Mouse (Mus musculus): ENCODE data around the gene Upf1. TPM values are rescaled to one million over a fixed set of nuclear protein-coding genes. Genes with fewer than 3 reads are reported as not detected.
A peak's percentile ranks its signal among the peaks of the same experiment; 100 is the strongest.

The Upf1 gene
- total RNA-seq, 2 experiments from 2014 or later, result 62.2 to 67.6 TPM

GRCm38 (mm10) chr8:70329124-70329834, 23.8 kb downstream of the Upf1 start, which contains the start of gene Gdf1:
Gene Gdf1 (plus strand): TSS chr8:70329817.
- no peak for DNase-seq

GRCm38 (mm10) chr8:70327512-70327911, 25.6 kb downstream of the Upf1 start:
- DNase-seq, result no peak

GRCm38 (mm10) chr8:70323716-70324115, 29.4 kb downstream of the Upf1 start:
- DNase-seq, result no peak

GRCm38 (mm10) chr8:70317872-70318271, 35.2 kb downstream of the Upf1 start:
- DNase-seq, result no peak

- DNase-seq, result peak; percentile 50 to 60
Observed at GRCm38 (mm10) chr8:70316511-70317504, 36.3 kb downstream of the Upf1 start.

DNA sequence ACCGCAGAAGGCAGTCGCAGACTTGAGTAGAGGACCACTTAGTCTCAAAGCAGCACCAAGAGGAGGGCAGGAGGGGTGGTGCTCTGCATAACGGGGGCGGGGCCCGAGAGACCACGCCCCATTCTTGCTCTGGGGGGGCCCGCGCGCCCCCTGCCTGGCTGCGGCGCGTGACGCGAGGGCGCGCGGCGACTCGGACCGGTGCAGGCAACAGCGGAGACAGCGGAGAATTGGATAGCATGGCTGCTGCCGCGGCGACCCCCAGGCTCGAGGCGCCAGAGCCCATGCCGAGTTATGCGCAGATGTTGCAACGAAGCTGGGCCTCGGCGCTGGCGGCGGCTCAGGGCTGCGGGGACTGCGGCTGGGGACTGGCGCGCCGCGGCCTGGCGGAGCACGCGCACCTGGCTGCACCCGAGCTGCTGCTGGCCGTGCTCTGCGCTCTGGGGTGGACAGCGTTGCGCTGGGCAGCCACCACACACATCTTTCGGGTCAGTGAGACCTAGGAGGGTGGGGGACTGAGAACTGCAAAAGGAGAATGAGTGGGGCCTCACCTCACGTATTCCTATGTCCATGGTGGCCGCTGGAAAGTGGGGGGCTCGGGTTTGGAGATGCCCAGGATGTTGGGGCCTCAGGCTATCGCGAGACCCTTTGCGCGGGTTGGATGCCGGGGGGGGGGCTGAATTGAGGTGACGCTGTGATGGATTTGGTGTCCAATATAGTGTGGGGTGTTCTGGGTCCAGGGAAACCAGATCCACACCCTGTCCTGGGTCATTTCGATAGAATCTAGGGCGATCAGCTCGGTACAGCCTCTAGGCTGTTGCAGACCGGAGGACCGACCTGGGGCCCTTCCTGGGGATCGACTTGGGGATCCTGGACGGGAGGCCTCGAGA, 37.2 kb downstream of the Upf1 start, which contains the start of gene Cers1:
Cers1 (plus strand) TSS at position 152 of the 887 bp plus-strand sequence.
- peak; percentile 72 to 81 for DNase-seq

GRCm38 (mm10) chr8:70313399-70313798, 39.7 kb downstream of the Upf1 start:
- no peak for DNase-seq

DNA sequence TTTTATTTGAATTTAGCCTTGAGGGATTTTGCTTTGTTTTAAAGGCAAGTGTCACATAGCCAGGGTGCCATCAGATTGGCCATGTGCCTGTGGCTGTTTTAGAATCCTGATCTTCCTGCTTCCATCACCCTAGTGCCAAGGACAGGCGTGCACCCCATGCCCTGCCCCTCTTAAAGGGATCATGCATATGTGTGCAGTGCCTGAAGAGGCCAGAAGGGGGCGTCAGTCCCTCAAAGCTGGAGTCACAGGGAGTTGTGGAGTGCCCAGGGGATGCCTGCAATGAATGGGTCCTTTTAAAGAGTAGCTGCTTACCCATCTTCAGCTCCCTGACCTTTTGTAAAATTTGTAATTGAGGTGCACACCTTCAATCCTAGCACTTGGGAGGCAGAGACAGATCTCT, 43.8 kb downstream of the Upf1 start:
- DNase-seq, result no peak

DNA sequence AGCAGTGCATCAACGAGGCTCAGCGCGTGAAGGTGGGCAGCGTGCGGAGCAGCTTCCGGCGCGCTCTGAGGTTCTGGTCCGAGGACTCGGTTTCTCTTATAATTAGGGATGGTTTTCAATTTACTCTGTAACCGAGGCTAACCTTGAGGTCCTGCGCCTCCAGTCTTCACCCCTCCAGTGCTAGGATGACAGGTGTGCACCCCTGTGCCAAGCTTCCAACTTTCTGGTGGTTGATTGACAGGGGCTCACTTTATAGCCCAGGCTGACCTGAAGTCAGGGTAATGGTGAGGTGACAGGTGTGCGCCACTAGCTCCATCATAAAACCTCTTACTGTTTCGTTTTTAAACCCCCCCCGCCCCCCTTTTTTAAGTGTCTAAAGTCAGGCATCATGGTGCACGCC, 50.2 kb downstream of the Upf1 start:
- no peak for DNase-seq

- peak; percentile 94 to 95 for DNase-seq
Observed at GRCm38 (mm10) chr8:70302358-70302890, 50.7 kb downstream of the Upf1 start, which contains the start of the genes Ddx49 and Cope. Gene Ddx49 (minus strand): TSS chr8:70302489. Gene Cope (plus strand): TSS chr8:70302518.

DNA sequence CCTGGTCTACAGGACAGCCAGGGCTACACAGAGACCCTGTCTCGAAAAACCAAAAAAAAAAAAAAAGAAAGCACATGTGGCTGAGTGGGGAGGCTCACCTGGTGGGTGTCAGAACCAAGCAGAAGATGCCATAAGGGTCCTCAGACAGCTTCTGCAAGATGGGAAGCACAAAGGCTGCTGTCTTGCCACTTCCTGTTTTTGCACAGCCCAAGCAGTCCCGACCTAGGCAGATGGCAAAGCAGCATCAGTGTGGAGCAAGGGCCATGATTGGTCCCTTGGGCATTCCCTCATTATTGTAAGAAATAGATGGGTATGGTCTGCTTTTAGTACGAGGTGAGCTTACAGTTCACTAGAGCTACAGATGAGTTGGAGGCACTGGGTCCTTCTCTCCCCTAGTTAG, 52.2 kb downstream of the Upf1 start:
- DNase-seq, result no peak

DNA sequence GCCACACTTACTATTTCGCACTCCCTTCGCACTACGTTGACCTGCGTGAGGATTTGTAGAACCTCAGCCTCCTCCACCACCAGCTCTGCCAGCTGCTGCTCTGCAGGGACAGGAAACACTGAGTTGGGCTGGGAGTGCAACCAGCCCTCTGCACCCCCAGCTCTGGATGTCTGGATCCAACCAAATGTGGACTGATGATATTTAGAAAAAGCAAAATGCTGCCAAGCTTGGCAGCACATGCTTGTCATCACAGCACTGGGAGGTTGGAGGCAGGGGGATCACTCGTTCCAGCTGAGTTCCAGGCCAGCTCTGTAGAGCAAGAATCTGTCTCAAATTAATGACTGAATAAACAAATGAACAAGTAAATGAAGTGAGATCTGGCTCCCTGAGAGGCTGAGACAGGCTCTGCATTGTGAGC, 59.1 kb downstream of the Upf1 start:
- DNase-seq, result no peak

DNA sequence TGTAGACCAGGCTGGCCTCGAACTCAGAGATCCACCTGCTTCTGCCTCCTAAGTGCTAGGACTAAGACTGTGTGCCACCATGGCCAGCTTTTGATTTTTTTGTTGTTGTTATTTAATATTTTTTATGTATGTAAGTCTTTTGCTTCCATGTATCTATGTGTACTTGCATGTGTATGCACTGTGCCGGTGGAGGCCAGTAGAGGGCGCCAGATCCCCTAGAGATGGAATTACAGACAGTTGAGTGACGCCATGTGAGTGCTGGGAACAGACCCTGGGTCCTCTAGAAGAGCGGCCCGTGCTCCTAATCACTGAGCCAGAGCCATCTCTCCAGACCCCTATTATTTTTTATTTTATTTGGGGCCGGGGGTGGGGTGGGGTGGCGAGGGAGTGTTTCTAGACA, 66.3 kb downstream of the Upf1 start:
- DNase-seq, result no peak

DNA sequence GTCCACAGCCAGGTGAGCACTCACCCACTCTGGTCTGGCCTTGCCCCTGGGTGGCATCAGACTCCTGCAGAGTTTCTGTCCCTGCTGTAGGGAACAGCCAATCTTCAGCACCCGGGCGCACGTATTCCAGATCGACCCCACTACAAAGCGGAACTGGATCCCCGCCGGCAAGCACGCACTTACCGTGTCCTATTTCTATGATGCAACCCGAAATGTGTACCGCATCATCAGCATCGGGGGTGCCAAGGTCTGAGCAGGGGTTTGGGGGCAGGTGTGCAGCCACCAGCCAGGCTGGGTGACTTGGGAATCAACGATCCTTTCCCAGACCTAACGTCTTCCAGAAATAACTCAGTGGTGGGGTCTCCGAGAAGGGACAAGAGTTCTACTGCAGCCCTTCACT, 67.8 kb downstream of the Upf1 start:
- no peak for DNase-seq

- DNase-seq, result no peak
Observed at GRCm38 (mm10) chr8:70284421-70284820, 68.7 kb downstream of the Upf1 start.

GRCm38 (mm10) chr8:70283136-70284077, 69.7 kb downstream of the Upf1 start:
- DNase-seq, result peak; percentile 44 to 56

DNA sequence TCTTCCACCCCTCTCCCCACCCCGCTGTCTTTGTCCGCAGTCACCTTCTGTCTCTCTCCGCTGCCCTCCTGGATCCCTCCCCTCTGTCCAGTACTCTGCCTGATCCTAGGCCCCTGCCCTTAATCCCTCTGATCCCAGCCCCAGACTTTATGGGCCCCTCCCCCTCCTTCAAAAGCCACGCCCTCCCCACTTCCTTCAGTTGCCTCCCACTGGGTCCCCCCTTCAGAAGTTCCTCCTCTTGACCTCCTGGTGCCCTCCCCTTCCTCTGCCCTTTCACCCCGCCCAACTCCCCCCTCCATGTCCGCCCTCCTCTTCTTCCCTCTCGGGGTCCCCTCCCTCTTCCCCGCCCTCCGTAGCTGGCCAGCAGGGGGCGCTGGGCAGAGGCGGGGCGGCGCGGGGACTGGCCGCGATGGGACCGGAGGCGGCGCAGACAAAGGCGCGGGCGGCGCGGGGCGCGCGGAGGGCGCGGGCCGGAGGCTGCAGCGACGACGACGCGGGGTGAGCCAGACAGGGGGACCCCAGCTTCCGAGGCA, 70.4 kb downstream of the Upf1 start, which contains the start of gene Homer3:
Homer3 (plus strand) TSS at position 225 of the 533 bp plus-strand sequence.
- peak; percentile 92 to 94 for DNase-seq
